Mouse (Mus musculus): ENCODE measurements at regions not wholly inside any gene's neighbourhood (a gene's known extent, or its start where the extent isn't known, plus 50 kb on each side); places are given as distances from the start of the nearest gene placed in this dataset.
A peak's percentile ranks its signal among the peaks of the same experiment; 100 is the strongest.

DNA sequence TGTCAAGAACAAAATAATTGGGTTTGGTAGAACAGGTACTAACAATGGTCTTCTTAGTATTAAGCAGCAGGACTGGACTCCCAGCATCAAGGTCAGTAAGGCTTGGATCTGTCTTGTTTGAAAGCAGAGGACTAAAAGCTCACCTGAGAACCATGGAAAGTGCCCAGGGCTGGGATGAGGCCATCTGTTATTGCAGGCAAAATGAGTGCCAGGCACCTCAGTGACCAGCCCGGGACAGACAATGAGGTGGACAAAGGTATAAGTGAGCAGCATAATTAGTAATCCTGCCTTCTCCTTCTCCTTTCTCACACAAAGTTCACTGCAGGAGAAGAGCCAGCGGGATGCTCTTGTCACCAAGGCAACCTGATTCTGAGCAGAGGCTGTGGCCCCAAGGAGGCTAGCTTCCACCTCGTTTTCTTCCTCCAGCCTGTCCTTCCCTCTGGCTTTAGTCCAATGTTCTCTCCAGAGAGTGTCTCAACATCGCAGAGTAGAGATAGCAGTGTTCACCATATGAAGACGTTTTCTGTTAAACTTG, 198.7 kb downstream of the CK137956 start:
- intact Hi-C loops (cut with DNase I) = no loop called here
- DNase-seq (ENCODE audit: low spot score in 2 of 2) = no peak

- peak; percentile 36 to 89 for DNase-seq (ENCODE audit: low spot score in 2 of 2)
- intact Hi-C loops (cut with DNase I) = no loop called here
Observed at GRCm38 (mm10) chr4:127763736-127764135, 207.0 kb downstream of the CK137956 start.

GRCm38 (mm10) chr4:127758961-127759360, 211.8 kb downstream of the CK137956 start:
- intact Hi-C loops (cut with DNase I) = no loop called here
- DNase-seq (ENCODE audit: low spot score in 2 of 2) = no peak

DNA sequence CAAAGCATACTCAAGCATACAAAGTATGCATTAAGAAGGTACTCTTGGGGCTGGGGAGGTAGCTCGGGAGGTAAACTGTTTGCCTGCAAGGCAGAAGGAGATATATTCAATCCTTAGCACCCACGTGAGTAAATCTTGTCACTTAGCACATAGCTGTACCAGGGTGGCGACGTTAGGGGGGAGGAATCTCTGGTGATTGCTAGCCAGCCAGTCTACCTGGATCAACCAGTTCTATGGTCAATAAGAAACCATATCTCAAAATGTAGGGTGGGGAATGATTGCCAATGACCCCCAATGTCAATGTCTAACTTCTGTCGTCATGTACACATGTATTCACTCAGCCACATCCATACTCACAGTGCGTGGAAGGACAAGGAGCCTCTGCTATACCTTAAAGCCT, 214.5 kb downstream of the CK137956 start:
- no peak for DNase-seq (ENCODE audit: low spot score in 2 of 2)
- intact Hi-C loops (cut with DNase I) = no loop called here

GRCm38 (mm10) chr4:127750781-127751180, 220.0 kb downstream of the CK137956 start:
- intact Hi-C loops (cut with DNase I) = no loop called here
- no peak for DNase-seq (ENCODE audit: low spot score in 2 of 2)

DNA sequence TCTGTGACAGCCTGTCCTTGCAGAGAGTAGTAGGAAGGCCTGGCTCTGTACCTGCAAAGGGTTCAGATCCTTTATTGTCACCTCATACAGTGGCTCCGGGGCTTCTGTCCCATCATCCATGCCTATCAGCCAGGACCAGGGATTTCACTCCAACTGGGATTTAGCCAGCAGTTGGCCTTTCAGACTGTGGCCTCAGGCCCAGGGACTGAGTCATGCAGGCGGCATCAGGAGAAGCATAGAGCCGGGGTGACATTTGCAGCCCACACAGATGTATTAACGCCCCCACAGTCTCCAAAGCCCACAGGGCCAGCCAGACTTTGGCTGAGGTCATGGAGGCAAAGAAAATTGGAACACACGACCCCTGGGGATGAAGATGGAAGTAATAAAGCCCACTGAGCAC, 222.9 kb downstream of the CK137956 start:
- intact Hi-C loops (cut with DNase I) = no loop called here
- no peak for DNase-seq (ENCODE audit: low spot score in 2 of 2)

DNA sequence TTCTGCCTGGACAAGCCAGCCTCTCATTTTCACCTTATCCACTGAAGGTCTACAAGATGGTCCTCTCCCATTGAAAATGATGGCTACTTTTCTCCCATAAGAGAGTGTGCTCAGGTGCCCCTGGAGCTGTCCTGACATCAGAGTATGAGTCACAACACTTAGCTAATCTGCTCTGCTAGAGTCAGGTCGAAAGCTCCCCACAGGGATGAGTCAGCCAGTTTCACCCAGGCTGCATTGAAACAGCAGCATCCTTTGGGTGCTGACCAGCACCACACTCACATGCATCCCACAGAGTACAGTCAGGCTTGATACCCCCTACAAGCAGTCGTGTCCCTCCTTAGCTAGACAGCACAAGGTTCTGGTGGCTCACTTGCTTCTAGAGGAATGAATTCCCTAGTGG, 234.0 kb downstream of the CK137956 start:
- intact Hi-C loops (cut with DNase I) = no loop called here
- peak; percentile 10 to 77 for DNase-seq (ENCODE audit: low spot score in 2 of 2)

DNA sequence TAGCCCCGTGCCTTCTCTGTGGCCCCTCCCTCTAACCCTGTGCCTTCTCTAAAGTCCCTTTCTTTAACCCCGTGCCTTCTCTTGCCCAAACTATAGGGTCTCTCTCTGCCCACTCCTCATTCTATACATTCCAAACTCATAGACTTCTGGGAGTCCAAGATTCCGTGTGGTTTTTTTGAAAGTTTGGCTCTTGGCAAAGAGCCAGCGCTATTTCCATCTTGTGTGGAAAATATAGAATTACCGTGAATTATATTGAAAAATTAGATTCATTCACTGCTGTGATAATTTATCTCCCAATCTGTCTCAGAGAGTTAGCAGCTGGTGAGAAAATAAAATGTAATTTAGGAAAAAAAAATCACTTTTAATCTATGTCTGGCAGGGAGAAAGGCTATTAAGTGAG, 234.6 kb downstream of the CK137956 start:
- intact Hi-C loops (cut with DNase I) = no loop called here
- peak; percentile 24 to 32 for DNase-seq (ENCODE audit: low spot score in 2 of 2)

GRCm38 (mm10) chr4:127734641-127735040, 236.1 kb downstream of the CK137956 start:
- intact Hi-C loops (cut with DNase I) = no loop called here

DNA sequence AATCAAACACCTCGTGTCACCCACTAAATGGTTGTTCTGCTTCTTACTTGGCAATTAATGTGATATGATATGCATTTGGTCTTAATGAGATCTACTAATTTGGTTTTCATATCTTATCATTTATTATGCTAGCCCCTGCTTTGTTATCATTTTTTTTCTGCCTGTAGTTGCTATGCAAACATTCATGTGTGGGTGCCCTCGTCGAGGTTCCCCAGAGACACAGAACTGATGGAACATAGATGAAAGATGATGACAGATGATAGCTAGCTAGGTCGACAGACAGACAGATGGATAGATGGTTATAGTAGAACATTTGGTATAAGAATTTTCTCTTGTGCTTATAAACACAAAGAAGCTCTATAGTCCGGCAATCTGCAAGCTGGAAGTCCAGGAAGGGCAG, 252.1 kb downstream of the CK137956 start:
- DNase-seq (ENCODE audit: low spot score in 2 of 2) = no peak
- intact Hi-C loops (cut with DNase I) = no loop called here

More at GRCm38 (mm10) chr4:127734641-127735040, 236.1 kb downstream of the CK137956 start:
- no peak for DNase-seq (ENCODE audit: low spot score in 2 of 2)

GRCm38 (mm10) chr4:127712274-127712673, 258.5 kb downstream of the CK137956 start:
- intact Hi-C loops (cut with DNase I) = loop anchor here (5.0 kb wide), 1 partner anchor 100 kb away; no protein-coding TSS in a partner anchor

DNA sequence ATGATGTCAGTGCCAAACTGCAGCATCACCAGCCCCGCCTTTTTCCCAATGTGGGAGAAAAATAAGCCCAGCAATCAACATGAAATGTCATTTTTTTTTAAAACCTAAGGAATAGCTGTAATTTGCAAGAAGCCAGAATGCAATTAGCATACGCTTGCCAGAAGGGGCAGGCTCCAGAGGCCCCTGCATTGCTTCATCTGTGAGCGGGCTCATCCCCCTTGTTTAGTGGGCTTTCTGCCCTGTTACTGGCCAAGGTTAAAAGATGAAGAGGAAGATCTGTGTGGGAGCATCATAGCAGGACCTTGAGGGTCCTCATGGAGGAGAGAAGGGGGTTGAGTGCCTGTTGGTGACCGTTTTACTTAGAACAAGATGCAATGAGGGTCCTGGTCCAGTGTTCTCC, 259.9 kb downstream of the CK137956 start:
- intact Hi-C loops (cut with DNase I) = loop anchor here (5.0 kb wide), 1 partner anchor 101 kb away; no protein-coding TSS in a partner anchor
- no peak for DNase-seq (ENCODE audit: low spot score in 2 of 2)

More at GRCm38 (mm10) chr4:127712274-127712673, 258.5 kb downstream of the CK137956 start:
- DNase-seq (ENCODE audit: low spot score in 2 of 2) = no peak

DNA sequence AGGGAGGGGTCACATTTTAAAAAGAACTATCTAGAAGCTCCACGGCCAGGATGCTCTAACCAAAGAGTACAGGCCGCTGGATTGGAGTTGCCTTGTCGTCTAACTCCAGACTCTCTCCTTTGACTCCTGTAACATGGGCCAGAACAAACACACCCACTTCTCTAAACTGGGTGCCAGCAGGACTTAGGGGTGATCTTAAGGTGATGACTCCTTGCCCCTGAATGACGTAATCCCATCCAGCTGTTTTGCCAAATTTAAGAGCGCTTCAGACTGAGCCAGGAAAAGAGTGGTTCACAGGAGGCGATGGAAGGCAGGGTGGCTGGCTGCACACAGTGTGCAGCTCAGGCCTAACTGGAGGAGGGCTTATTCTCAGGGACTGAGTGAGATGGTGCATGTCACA, 261.0 kb downstream of the CK137956 start:
- no peak for DNase-seq (ENCODE audit: low spot score in 2 of 2)
- intact Hi-C loops (cut with DNase I) = loop anchor here (2.0 to 5.0 kb wide), 5 partner anchors 67 to 277 kb away; partner anchors contain the start of gene Csmd2

GRCm38 (mm10) chr4:127708186-127708585, 262.6 kb downstream of the CK137956 start:
- DNase-seq (ENCODE audit: low spot score in 2 of 2) = peak; percentile 55 to 95
- intact Hi-C loops (cut with DNase I) = loop anchor here (1.0 to 5.0 kb wide), 6 partner anchors 66 to 279 kb away; partner anchors contain the start of gene Csmd2

DNA sequence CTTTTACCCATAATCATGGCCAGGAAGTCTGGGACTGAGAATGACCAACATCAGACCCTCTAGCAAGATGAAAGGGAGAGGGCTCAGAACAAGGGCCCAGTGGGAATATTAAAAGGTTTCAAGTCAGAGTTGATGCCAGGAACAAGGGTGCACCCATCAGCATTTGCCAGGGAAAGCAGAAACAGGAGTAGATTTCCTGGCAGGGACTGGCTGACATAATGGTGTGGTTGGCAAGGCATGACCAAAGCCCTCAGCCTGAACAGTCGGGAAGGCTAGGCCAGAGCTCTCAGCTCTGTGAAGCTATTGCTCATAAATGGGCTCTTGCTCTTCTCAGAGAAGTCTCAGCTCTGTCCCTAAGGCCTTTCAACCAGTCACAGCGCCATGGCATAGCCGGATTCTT, 263.6 kb downstream of the CK137956 start:
- no peak for DNase-seq (ENCODE audit: low spot score in 2 of 2)
- intact Hi-C loops (cut with DNase I) = loop anchor here (5.0 kb wide), 1 partner anchor 65 kb away; no protein-coding TSS in a partner anchor

GRCm38 (mm10) chr4:127701651-127702050, 269.1 kb downstream of the CK137956 start:
- DNase-seq (ENCODE audit: low spot score in 2 of 2) = peak in 1 of 2 experiments; percentile 81
- intact Hi-C loops (cut with DNase I) = no loop called here

- intact Hi-C loops (cut with DNase I) = loop anchor here (5.0 kb wide), 1 partner anchor 148 kb away; no protein-coding TSS in a partner anchor
- peak in 1 of 2 experiments; percentile 67 for DNase-seq (ENCODE audit: low spot score in 2 of 2)
Observed at GRCm38 (mm10) chr4:127689986-127690385, 280.8 kb downstream of the CK137956 start.

DNA sequence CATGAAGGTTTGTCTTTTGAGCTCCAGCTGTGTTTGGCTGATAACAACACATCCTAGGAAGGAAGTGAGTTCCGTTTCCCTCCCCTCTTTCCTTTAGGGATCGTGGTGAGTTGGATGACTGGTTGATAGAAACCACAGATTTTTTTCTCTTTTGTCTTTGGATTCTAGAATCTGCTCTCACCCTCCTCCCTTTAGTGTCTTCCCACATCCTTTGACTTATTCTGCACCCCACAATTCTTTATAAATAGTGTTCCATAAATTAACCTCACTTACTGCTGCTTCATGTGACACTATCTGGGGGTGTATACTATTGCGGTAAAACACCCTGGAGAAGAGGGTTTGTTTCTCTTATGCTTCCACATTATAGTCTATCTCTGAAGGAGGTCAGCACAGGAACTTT, 285.7 kb downstream of the CK137956 start:
- DNase-seq (ENCODE audit: low spot score in 2 of 2) = peak in 1 of 2 experiments; percentile 55
- intact Hi-C loops (cut with DNase I) = no loop called here

- DNase-seq (ENCODE audit: low spot score in 2 of 2) = no peak
- intact Hi-C loops (cut with DNase I) = no loop called here
Observed at GRCm38 (mm10) chr4:127679391-127679790, 291.4 kb downstream of the CK137956 start.

- intact Hi-C loops (cut with DNase I) = no loop called here
- no peak for DNase-seq (ENCODE audit: low spot score in 2 of 2)
Observed at GRCm38 (mm10) chr4:127678437-127678836, 292.3 kb downstream of the CK137956 start.

DNA sequence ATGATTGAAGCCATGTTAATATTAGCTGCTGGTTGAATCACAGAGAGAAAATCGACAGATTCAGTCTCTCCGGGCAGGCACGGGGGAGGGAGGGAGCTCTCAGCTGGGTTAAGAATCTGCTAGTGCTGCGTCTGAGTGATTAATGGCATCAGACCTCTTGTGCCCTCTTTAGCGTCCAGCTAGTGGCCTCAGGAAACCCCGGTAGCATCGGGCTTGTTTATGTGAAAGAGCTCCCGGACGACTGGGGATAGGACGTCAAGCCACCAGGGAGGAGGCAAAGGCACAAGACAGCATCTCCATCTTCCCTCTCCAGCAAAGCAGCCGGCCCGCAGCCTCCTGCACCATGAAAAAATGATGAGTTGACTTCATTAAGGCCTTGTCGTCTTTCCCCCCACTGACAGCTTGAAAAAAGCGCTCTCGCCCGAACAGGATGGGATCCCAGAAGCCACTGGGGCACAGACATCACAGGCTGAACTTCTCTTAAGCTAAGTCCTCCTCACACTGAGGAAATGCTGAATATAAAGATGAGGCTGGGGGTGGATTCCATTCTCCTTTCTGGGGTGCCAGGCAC, 294.9 kb downstream of the CK137956 start:
- intact Hi-C loops (cut with DNase I) = no loop called here
- DNase-seq (ENCODE audit: low spot score in 2 of 2) = no peak
